In the genomic region with DNA sequence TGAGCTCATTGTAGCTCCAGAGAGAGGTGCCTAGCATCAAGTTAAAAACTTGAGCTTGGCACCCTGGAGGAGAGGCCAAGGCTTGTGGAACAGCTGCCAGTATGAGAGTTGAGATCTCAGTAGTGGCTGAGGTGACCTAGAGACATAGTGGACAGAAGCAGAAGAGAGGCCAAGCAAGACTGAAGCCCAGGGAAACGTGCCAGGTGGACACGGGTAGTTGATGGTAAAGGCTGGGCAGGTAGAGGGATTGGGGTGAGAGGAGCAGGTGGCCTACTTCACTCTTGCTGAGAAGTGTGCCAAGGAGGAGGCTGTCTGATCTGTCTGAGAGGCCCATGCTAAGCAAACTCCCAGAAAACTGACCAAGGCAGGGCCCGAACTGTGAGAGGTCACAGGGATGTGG, we compare ENCODE assay signal across 16 mouse cellular contexts.
"Had no signal": no experiment of that assay in that cellular context is flagged by ENCODE, and none has a peak within 500 bp of the region (broad histone marks: within the 10 kb centered on the region; RNA-seq: fewer than 3 reads in every experiment).

No protein-coding gene starts in this region.

- H3K27ac ChIP-seq: limb, embryonic 10.5 days; limb, embryonic 13.5 days; liver, embryonic 13.5 days; stomach, postnatal 0 days had no signal

- DNase-seq: kidney, postnatal 14 days; kidney, postnatal 4 days; liver, embryonic 13.5 days; lung, adult 2 months; lung, postnatal 14 days; lung, postnatal 4 days; midbrain, embryonic 14.5 days; right cerebral cortex, adult 18-20 months; right cerebral cortex, postnatal 14 days; right cerebral cortex, postnatal 4 days; thymus, adult 2 months; thymus, postnatal 14 days; thymus, postnatal 4 days had no signal

- H3K4me3 ChIP-seq: limb, embryonic 10.5 days; limb, embryonic 13.5 days; liver, embryonic 13.5 days had no signal
